Mouse (Mus musculus) ES-E14 (cell line): ENCODE results near the gene Rtn3. TPM values are rescaled to one million over a fixed set of nuclear protein-coding genes. Genes with fewer than 3 reads are reported as not detected.
"Not testable (repeated sequence)": the region's sequence is repeated elsewhere in the genome, so short reads cannot be mapped to it uniquely, and the experiment has no call there.

ENCODE experiments used
- DNase-seq: peaks from one replicate; pipeline ENCODE4 v3.0.0-alpha.2; 2013; ENCODE audit warnings: low read depth, low spot score
- H3K27ac ChIP-seq: 2 replicates; pipeline ENCODE4 v1.5.1; 2012; ENCODE audit warnings: low read depth, mild to moderate bottlenecking, low read length, moderate library complexity, mixed read lengths; ENCODE audit not compliant: poor library complexity, insufficient read depth, severe bottlenecking
- H3K36me3 ChIP-seq: 2 replicates; pipeline ENCODE4 v1.6.1; 2012; ENCODE audit warnings: mild to moderate bottlenecking, low read length, moderate library complexity, mixed read lengths; ENCODE audit not compliant: control insufficient read depth, poor library complexity, insufficient read depth, severe bottlenecking
- H3K4me1 ChIP-seq, 2 experiments: fragments of 150-350 bp in 1 of 2; sonication (generic) in 1 of 2; 2 replicates each; pipeline ENCODE4 v1.6.1; 2012; ENCODE audit warnings: low read length in 2 of 2, mild to moderate bottlenecking in 1 of 2, mixed read lengths in 1 of 2; ENCODE audit not compliant: control insufficient read depth in 2 of 2, insufficient read depth in 2 of 2, poor library complexity in 1 of 2
- H3K4me3 ChIP-seq, 2 experiments: fragments of 150-350 bp in 1 of 2; sonication (generic) in 1 of 2; 2 replicates each; pipeline ENCODE4 v1.5.1; 2012; ENCODE audit warnings: low read length in 2 of 2, low read depth in 1 of 2, mild to moderate bottlenecking in 1 of 2, mixed read lengths in 1 of 2; ENCODE audit not compliant: insufficient read depth in 1 of 2, poor library complexity in 1 of 2, severe bottlenecking in 1 of 2
- H3K9ac ChIP-seq: 2 replicates; pipeline ENCODE4 v1.6.1; 2012; ENCODE audit warnings: low read depth, mild to moderate bottlenecking, low read length, mixed read lengths; ENCODE audit not compliant: poor library complexity, insufficient read depth, severe bottlenecking
- H3K9me3 ChIP-seq: fragments of 150-350 bp; sonication (generic); 2 replicates; pipeline ENCODE4 v1.6.1; 2012; ENCODE audit warnings: low read depth, mild to moderate bottlenecking, low read length; ENCODE audit not compliant: control insufficient read depth, insufficient read depth
- CHD2 ChIP-seq: IDR thresholded peaks from 2 replicates; pipeline ENCODE4 v1.6.1; 2014; ENCODE audit warnings: mild to moderate bottlenecking, low read depth, low read length, inconsistent platforms
- HCFC1 ChIP-seq: IDR thresholded peaks from 2 replicates; pipeline ENCODE4 v1.6.1; 2012; ENCODE audit warnings: low read length, inconsistent platforms, borderline replicate concordance; ENCODE audit not compliant: insufficient read depth
- MAFK ChIP-seq: IDR thresholded peaks from 2 replicates; pipeline ENCODE4 v1.6.1; 2014; ENCODE audit warnings: mild to moderate bottlenecking, low read depth, low read length, inconsistent platforms; ENCODE audit not compliant: insufficient read depth
- ZC3H11A ChIP-seq: IDR thresholded peaks from 2 replicates; pipeline ENCODE4 v1.6.1; 2012; ENCODE audit warnings: low read depth, mild to moderate bottlenecking, inconsistent platforms, low read length, borderline replicate concordance
- ZNF384 ChIP-seq: IDR thresholded peaks from 2 replicates; pipeline ENCODE4 v1.6.1; 2012; ENCODE audit warnings: low read depth, low read length, inconsistent platforms
- in situ Hi-C, 2 experiments: fragments of 600-800 bp; cut with MboI; formaldehyde crosslinking; loops; one replicate each; pipeline ENCODE4 v1.15.1; 2025; ENCODE audit warnings: low sequenced_read_pairs in 2 of 2, inconsistent platforms in 1 of 2; ENCODE audit not compliant: unreplicated experiment in 2 of 2
- total RNA-seq: library from RNA; depleted of rRNA; stranded (reverse); fragments of 300-350 nt; gene quantifications from 2 replicates; pipeline ENCODE4 v1.2.3, GENCODE M21; 2012

Gene Rtn3
- total RNA-seq, 1 experiment = 70.5 TPM

DNA sequence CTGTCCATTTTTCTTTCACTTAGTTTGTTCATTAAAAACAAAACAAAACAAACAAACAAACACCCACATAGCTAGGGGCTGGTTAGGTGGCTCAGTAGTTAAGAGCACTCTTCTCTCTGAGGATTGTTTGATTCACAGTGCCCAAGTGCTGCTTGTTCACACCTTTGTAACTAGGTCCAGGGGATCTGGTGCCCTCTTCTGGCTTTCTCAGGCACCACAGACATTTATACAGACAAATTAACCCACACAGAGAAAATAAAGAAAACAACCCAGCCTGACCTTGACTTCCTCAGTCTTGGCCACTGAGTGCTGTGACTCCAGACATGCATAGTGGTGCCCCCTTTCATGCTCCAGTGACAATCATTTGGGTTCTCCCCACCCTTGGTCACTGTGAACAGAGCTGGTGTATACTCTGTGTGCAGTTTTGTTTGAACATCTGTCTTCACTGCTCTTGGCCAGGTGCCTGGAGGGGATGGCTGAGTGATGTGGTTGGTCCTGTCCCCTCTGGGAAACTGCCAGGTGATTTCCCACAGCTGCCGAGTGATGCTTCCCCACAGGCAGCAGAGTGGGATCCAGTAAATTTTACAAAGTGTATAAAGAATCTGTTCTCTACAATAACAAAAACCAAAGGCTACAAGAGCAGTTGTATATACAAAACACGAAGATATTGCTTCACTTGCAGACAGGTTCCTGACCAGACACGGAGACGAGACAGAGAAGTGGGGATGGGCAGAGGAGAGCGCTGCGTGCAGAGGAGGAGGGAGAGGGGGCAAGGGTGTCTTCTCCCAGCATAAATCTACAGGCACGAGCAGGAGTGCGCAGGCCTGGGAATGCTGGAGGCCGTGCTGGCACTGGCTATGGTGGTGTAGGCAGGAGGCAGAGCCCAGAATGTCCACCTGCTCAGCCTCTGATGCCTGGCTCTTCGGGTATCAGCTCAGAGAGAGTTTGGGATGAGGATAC, 85.9 kb downstream of the Rtn3 start:
- H3K27ac ChIP-seq, H3K4me1 ChIP-seq, H3K36me3 ChIP-seq, H3K9ac ChIP-seq, H3K9me3 ChIP-seq, H3K4me3 ChIP-seq, in situ Hi-C loops: not testable (repeated sequence)
- 0 out of 2 replicates have a peak, but pooled peaks have one; percentile 36 for TF ChIP-seq ZC3H11A
- DNase-seq = peak; percentile 60

DNA sequence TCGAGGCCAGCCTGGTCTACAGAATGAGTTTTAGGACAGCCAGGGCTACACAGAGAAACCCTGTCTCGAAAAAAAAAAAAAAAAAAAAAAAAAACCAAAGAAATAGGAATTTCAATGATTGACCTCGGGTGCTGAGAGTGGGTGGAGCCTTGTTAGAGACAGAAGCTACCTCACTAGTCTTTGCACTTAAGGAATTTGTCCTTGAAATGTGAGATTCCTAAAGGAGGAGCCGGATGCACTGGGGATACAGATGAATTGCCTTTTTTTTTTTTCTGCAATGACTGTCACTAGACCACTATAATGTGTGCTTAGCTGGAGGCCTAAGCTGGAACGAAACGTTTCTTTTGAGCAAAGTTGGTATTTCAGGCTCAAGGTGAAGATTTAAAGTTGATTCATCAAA, 94.6 kb downstream of the Rtn3 start:
- Histone ChIP-seq H3K36me3 (no peaks in the 10 kb centered on the region), H3K9ac (no peak overlapping the region), H3K27ac (peak overlapping the region; percentile 40; the same call in 1 of the 2 replicates), H3K4me3 (no peak overlapping the region), H3K9me3 (no peaks in the 10 kb centered on the region), H3K4me1 (peaks cover 3 to 15% of the 10 kb centered on the region in 2 experiments; a peak in 2 of 4 replicates)
- in situ Hi-C loops = no loop called here
- TF ChIP-seq ZNF384 (peak; percentile 96), CHD2 (no peak), ZC3H11A (no peak)
- DNase-seq = no peak

DNA sequence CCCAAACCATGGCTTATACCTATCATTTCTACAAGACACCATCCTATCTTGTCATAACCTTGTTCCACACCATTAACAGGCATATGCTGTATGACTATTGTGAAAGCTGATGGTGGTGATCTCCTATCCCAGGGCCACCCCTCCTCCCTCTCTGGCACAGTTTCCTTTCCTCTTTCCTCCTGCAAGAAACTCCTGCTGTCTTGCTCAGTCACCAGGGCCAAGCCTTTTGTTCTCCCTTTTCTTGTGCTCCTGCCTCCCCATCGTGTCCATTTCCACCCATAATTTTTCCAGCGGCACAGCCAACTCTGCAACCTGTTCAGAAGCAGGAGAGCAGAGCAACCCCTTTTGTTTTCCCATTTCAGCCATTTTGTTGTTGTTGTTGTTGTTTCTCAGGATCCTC, 97.0 kb downstream of the Rtn3 start:
- Histone ChIP-seq H3K4me1 (peaks cover 3 to 19% of the 10 kb centered on the region in 2 experiments; a peak in 2 of 4 replicates), H3K4me3 (no peak overlapping the region), H3K27ac (peak overlapping the region; percentile 77), H3K9me3 (no peaks in the 10 kb centered on the region), H3K36me3 (no peaks in the 10 kb centered on the region), H3K9ac (no peak overlapping the region; the same call in 1 of the 2 replicates)
- in situ Hi-C loops = no loop called here
- no peak for TF ChIP-seq MAFK
- no peak for TF ChIP-seq CHD2
- TF ChIP-seq ZC3H11A = no peak
- no peak for TF ChIP-seq ZNF384
- TF ChIP-seq HCFC1 = no peak
- DNase-seq = no peak

- no peak for TF ChIP-seq ZC3H11A
- no peak for TF ChIP-seq MAFK
- no peak for TF ChIP-seq HCFC1
- no peak for TF ChIP-seq ZNF384
- TF ChIP-seq CHD2 = no peak
- peak within 1 kb of the TSS; percentile 79 to 84 for H3K4me3 ChIP-seq
- H3K36me3 ChIP-seq = peaks cover 2% of the 10 kb centered on the region
- H3K4me1 ChIP-seq = peaks cover 3 to 14% of the 10 kb centered on the region in 2 experiments; a peak in 2 of 4 replicates
- peak; percentile 90 for DNase-seq
- in situ Hi-C loops = no loop called here
- H3K9ac ChIP-seq = peak within 1 kb of the TSS; percentile 92
- H3K27ac ChIP-seq = peak within 1 kb of the TSS; percentile 73
- H3K9me3 ChIP-seq = no peaks in the 10 kb centered on the region
Measured at GRCm38 (mm10) chr19:7382903-7383865, 99.9 kb downstream of the Rtn3 start, which contains the start of gene Spindoc. Gene Spindoc (minus strand): TSS chr19:7382994.
